Mouse (Mus musculus): ENCODE results near the gene Ccdc188. TPM values are rescaled to one million over a fixed set of nuclear protein-coding genes. Genes with fewer than 3 reads are reported as not detected.

Gene Ccdc188
- polyA plus RNA-seq, 1 experiment = not detected

GRCm38 (mm10) chr16:18218580-18218996 is 909 bp downstream of the Ccdc188 start:
- no peak for TF ChIP-seq FLI1 (IDR thresholded peaks at IDR 0.05; ENCODE audit: low read length)
- TF ChIP-seq GATA1 (IDR thresholded peaks at IDR 0.05; ENCODE audit: borderline replicate concordance, low read length) = no peak
- no peak overlapping the region for H3K4me3 ChIP-seq (replicated peaks)
- H3K9me3 ChIP-seq = no peaks in the 10 kb centered on the region
- peaks cover 26% of the 10 kb centered on the region for H3K4me1 ChIP-seq
- H3K27me3 ChIP-seq (replicated peaks) = peaks cover 46% of the 10 kb centered on the region
- peaks cover 6% of the 10 kb centered on the region for H3K36me3 ChIP-seq (replicated peaks; ENCODE audit: low read length)

DNA sequence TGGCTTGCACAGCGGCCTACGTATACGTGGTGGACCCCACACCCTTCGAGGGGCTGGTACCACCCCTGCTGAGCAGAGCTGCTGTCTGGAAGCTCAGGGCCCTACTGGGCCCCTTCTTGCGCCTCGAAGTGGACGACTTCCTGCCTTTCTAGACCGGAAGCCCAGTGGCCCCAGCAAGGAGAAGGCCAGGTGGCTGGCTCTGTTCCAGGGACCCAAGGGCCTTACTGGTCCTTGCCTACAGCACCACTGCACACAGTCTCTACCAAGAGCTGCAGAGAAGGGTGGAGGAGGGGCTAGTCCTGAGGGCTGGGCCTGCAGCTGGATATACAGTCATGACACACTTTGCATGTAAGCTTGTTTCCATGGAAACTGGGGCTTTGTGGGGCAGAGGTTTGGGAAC is 2.3 kb downstream of the Ccdc188 start:
- Histone ChIP-seq H3K36me3 (replicated peaks; ENCODE audit: low read length) (peaks cover 20% of the 10 kb centered on the region), H3K4me1 (peaks cover 23% of the 10 kb centered on the region), H3K4me3 (replicated peaks) (peak overlapping the region; percentile 35), H3K27me3 (replicated peaks) (peaks cover 40% of the 10 kb centered on the region), H3K9me3 (no peaks in the 10 kb centered on the region)
- TF ChIP-seq FLI1 (IDR thresholded peaks at IDR 0.05; ENCODE audit: low read length) (no peak), GATA1 (IDR thresholded peaks at IDR 0.05; ENCODE audit: borderline replicate concordance, low read length) (no peak)

DNA sequence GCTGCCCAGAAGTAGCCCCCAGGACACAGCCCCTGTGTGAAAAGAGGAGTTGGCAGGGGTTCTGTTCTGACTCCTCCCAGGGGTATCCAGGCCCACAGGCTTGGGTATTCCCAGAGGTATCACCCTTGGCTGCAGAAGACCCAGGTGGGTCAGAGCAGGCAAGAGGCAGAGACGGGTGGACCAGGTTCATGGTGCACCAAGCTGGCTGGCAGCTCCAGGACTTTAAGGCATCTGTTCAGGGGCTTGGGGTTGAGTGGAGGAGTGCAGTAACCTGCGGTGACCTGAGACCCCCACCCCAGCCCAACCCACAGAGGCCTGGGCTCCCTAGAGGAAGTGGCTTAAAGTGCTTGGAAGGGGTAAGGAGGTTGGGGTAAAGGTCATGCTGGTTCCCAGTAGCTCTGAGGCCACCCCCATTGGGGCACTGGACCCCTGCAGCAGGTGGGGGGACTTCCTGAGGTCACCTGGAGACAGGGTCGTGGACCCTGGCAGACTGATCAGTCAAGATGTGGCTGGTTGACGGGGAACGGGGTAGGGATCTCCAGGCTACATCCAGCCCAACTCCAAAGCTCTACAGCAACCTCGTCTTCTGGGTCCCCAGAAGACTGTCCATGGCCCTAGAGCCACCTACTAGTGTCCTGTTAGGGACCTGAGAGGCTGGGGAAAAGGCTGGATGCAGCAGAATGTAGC is 3.3 kb downstream of the Ccdc188 start:
- no peak for TF ChIP-seq FLI1 (IDR thresholded peaks at IDR 0.05; ENCODE audit: low read length)
- TF ChIP-seq GATA1 (IDR thresholded peaks at IDR 0.05; ENCODE audit: borderline replicate concordance, low read length) = no peak
- peaks cover 37% of the 10 kb centered on the region for H3K27me3 ChIP-seq (replicated peaks)
- H3K36me3 ChIP-seq (replicated peaks; ENCODE audit: low read length) = peaks cover 26% of the 10 kb centered on the region
- H3K4me1 ChIP-seq = peaks cover 23% of the 10 kb centered on the region
- H3K4me3 ChIP-seq (replicated peaks) = no peak overlapping the region
- no peaks in the 10 kb centered on the region for H3K9me3 ChIP-seq

DNA sequence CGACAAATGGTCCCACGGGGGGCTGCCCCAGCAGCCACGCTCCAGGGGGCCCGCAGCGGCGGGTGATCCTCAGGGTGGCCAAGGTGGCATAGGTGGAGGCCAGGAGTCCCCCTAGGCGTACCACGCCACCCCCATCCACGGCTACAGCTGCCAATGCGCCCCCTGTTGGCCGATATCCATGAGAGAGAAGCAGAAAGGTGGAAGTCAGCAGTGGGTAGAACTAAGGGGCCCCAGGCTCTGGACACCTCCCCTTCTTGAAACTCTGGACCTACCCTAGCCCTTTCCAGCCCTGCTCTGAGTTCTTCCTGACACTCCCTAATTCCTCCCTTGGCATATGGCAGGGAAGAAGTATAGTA is 3.8 kb downstream of the Ccdc188 start:
- Histone ChIP-seq H3K4me3 (replicated peaks) (no peak overlapping the region), H3K4me1 (peaks cover 23% of the 10 kb centered on the region), H3K9me3 (no peaks in the 10 kb centered on the region), H3K27me3 (replicated peaks) (peaks cover 34% of the 10 kb centered on the region), H3K36me3 (replicated peaks; ENCODE audit: low read length) (peaks cover 29% of the 10 kb centered on the region)
- TF ChIP-seq FLI1 (IDR thresholded peaks at IDR 0.05; ENCODE audit: low read length) (no peak), GATA1 (IDR thresholded peaks at IDR 0.05; ENCODE audit: borderline replicate concordance, low read length) (no peak)

GRCm38 (mm10) chr16:18222188-18222587 is 4.5 kb downstream of the Ccdc188 start:
- Histone ChIP-seq H3K36me3 (replicated peaks; ENCODE audit: low read length) (peaks cover 33% of the 10 kb centered on the region), H3K27me3 (replicated peaks) (peaks cover 33% of the 10 kb centered on the region), H3K4me1 (peaks cover 23% of the 10 kb centered on the region), H3K4me3 (replicated peaks) (no peak overlapping the region), H3K9me3 (no peaks in the 10 kb centered on the region)
- TF ChIP-seq FLI1 (IDR thresholded peaks at IDR 0.05; ENCODE audit: low read length) (no peak), GATA1 (IDR thresholded peaks at IDR 0.05; ENCODE audit: borderline replicate concordance, low read length) (no peak)

DNA sequence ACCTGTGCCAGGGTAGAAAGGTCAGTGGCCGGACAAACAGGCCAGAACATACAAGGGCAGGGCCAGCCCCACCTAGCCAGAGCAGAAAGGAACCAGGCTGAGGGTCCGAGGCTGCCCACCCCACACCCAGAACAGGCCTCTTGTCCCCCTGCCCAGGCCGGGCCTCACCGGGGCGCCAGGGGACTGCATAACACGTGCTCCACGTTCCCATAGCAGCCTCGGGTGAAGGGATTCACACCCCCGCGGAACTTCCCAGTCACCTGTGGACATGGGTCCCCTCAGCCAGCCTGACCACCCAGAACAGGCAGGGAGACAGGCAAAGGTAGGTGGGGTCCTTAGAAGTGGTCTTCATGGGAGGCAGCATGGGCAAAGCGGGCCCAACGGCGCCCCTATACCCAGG is 9.5 kb downstream of the Ccdc188 start:
- peaks cover 31% of the 10 kb centered on the region for H3K4me1 ChIP-seq
- H3K9me3 ChIP-seq = no peaks in the 10 kb centered on the region
- H3K27me3 ChIP-seq (replicated peaks) = peaks cover 44% of the 10 kb centered on the region
- peaks cover 47% of the 10 kb centered on the region for H3K36me3 ChIP-seq (replicated peaks; ENCODE audit: low read length)
- no peak for TF ChIP-seq FLI1 (IDR thresholded peaks at IDR 0.05; ENCODE audit: low read length)
- no peak for TF ChIP-seq GATA1 (IDR thresholded peaks at IDR 0.05; ENCODE audit: borderline replicate concordance, low read length)
- H3K4me3 ChIP-seq (replicated peaks) = no peak overlapping the region

- TF ChIP-seq GATA1 (IDR thresholded peaks at IDR 0.05; ENCODE audit: borderline replicate concordance, low read length) (no peak), FLI1 (IDR thresholded peaks at IDR 0.05; ENCODE audit: low read length) (no peak)
- peaks cover 42% of the 10 kb centered on the region for H3K36me3 ChIP-seq (replicated peaks; ENCODE audit: low read length)
These were observed 10.3 kb downstream of the Ccdc188 start for GRCm38 (mm10) chr16:18227897-18228422.

GRCm38 (mm10) chr16:18228856-18229255 is 11.2 kb downstream of the Ccdc188 start:
- H3K4me1 ChIP-seq = peaks cover 36% of the 10 kb centered on the region

More at GRCm38 (mm10) chr16:18227897-18228422, 10.3 kb downstream of the Ccdc188 start:
- Histone ChIP-seq H3K9me3 (no peaks in the 10 kb centered on the region), H3K4me1 (peaks cover 31% of the 10 kb centered on the region), H3K27me3 (replicated peaks) (peaks cover 39% of the 10 kb centered on the region), H3K4me3 (replicated peaks) (peak overlapping the region; percentile 12)

GRCm38 (mm10) chr16:18229622-18230021 is 11.9 kb downstream of the Ccdc188 start:
- no peak for TF ChIP-seq GATA1 (IDR thresholded peaks at IDR 0.05; ENCODE audit: borderline replicate concordance, low read length)
- TF ChIP-seq FLI1 (IDR thresholded peaks at IDR 0.05; ENCODE audit: low read length) = no peak
- peaks cover 50% of the 10 kb centered on the region for H3K27me3 ChIP-seq (replicated peaks)
- H3K4me1 ChIP-seq = peaks cover 44% of the 10 kb centered on the region

More at GRCm38 (mm10) chr16:18228856-18229255, 11.2 kb downstream of the Ccdc188 start:
- no peak overlapping the region for H3K4me3 ChIP-seq (replicated peaks)
- H3K9me3 ChIP-seq = no peaks in the 10 kb centered on the region
- peaks cover 45% of the 10 kb centered on the region for H3K27me3 ChIP-seq (replicated peaks)
- no peak for TF ChIP-seq GATA1 (IDR thresholded peaks at IDR 0.05; ENCODE audit: borderline replicate concordance, low read length)
- no peak for TF ChIP-seq FLI1 (IDR thresholded peaks at IDR 0.05; ENCODE audit: low read length)
- peaks cover 38% of the 10 kb centered on the region for H3K36me3 ChIP-seq (replicated peaks; ENCODE audit: low read length)

DNA sequence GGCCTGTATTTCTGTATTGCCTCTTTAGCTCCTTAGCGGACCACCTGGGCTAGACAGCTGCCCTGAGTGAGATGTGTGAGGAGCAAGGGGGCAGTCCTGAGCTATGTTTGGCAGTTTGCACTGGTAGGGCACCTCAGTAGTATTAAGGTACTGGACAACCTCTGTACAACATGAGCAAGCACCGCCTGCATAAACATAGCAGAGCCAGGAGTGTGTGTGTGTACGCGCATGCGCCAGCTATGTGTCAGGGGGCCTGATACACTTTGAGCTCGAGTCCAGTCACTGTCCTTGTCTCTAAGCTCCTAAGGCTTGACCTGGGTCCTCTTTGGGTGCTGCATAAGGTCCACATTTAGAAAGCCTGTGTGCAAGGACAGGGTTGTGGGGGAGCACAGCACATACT is 12.9 kb downstream of the Ccdc188 start:
- no peaks in the 10 kb centered on the region for H3K9me3 ChIP-seq
- H3K4me3 ChIP-seq (replicated peaks) = no peak overlapping the region
- peaks cover 55% of the 10 kb centered on the region for H3K27me3 ChIP-seq (replicated peaks)
- peaks cover 23% of the 10 kb centered on the region for H3K36me3 ChIP-seq (replicated peaks; ENCODE audit: low read length)
- peaks cover 53% of the 10 kb centered on the region for H3K4me1 ChIP-seq
- TF ChIP-seq GATA1 (IDR thresholded peaks at IDR 0.05; ENCODE audit: borderline replicate concordance, low read length) (no peak), FLI1 (IDR thresholded peaks at IDR 0.05; ENCODE audit: low read length) (no peak)

More at GRCm38 (mm10) chr16:18229622-18230021, 11.9 kb downstream of the Ccdc188 start:
- no peaks in the 10 kb centered on the region for H3K9me3 ChIP-seq
- no peak overlapping the region for H3K4me3 ChIP-seq (replicated peaks)
- peaks cover 31% of the 10 kb centered on the region for H3K36me3 ChIP-seq (replicated peaks; ENCODE audit: low read length)

Measured in megakaryocyte, embryonic 14.5 days (primary cell).